Mouse (Mus musculus) embryonic fibroblast, embryonic 13.5 days (primary cell): ENCODE measurements around the gene Hnf1b.

Experiments used
- CTCF ChIP-seq: IDR thresholded peaks from 2 replicates; pipeline ENCODE4 v1.5.1; 2011; ENCODE audit warnings: mild to moderate bottlenecking, control low read depth, low read length, moderate library complexity, borderline replicate concordance; ENCODE audit not compliant: insufficient read depth
- POLR2A ChIP-seq: IDR thresholded peaks from 2 replicates; pipeline ENCODE4 v1.6.1; 2011; ENCODE audit warnings: low read depth, mild to moderate bottlenecking, control low read depth, low read length, moderate library complexity

DNA sequence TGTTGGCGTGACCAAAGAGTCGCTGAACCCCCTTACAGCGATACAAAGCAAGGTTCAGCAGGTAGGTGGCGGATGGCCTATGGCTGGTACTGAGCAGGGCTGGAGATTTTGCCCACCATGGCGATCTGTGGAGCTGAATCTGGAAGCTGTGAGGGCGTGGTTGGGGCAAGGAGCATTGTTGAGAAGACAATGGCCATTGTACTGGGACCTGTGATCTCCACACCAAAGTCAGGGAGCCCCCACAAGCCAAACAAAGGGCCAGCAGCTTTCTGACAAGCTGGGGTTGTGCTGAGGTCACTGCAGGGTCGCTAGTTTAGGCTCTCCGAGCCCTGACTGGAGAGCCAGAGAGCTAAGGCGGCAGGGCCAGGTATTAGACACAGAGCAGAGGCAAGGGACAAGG, 15.4 kb downstream of the Hnf1b start:
- TF ChIP-seq CTCF (no peak), POLR2A (no peak)
